Mouse (Mus musculus): ENCODE measurements at regions not wholly inside any gene's neighbourhood (a gene's known extent, or its start where the extent isn't known, plus 50 kb on each side); places are given as distances from the start of the nearest gene placed in this dataset.

DNA sequence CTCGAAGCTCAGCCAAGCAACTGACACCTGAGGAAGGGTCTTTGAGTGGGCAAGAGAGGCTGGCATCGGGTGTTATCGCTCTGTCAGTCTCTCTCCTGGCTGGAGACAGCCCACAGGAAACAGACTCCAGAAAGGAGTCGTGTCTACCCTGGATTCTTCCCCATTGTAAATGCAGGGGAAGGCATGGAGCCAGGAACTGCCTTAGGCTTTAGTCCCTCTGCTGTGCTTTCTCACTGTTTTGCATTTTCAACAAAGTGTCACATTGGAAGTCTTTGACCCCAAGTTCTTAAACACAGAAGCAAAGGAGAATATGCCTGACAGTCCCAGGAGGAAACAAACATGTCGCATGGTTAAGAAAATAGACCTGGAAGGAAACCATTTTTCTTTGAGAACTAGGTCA lies 480.4 kb upstream of the Atp11b start:
- Histone ChIP-seq H3K9ac (ENCODE audit: low read depth, low read length, severe bottlenecking) (no peak overlapping the region), H3K4me1 (ENCODE audit: control insufficient read depth, insufficient read depth, low read length) (no peaks in the 10 kb centered on the region), H3K27ac (replicated peaks; ENCODE audit: low read depth, low read length) (no peak overlapping the region), H3K4me3 (replicated peaks; ENCODE audit: low read length) (no peak overlapping the region), H3K27me3 (ENCODE audit: control insufficient read depth, insufficient read depth, low read length) (no peaks in the 10 kb centered on the region), H3K36me3 (ENCODE audit: control insufficient read depth, insufficient read depth, low read length) (no peaks in the 10 kb centered on the region), H3K4me2 (replicated peaks; ENCODE audit: low read depth, low read length, severe bottlenecking) (no peak overlapping the region), H3K9me3 (ENCODE audit: control insufficient read depth, low read length) (0 out of 2 replicates have a peak, but pooled peaks cover 5% of the 10 kb centered on the region)
- WGBS = 59% methylated on average over 5 of the region's 5 CpGs
- no peak for DNase-seq (ENCODE audit: low spot score)
- ATAC-seq (ENCODE audit: low FRiP score, low read depth) = no peak
- TF ChIP-seq POLR2A (IDR thresholded peaks at IDR 0.05; ENCODE audit: borderline replicate concordance, extremely low read depth, insufficient read depth, insufficient read length) = no peak

DNA sequence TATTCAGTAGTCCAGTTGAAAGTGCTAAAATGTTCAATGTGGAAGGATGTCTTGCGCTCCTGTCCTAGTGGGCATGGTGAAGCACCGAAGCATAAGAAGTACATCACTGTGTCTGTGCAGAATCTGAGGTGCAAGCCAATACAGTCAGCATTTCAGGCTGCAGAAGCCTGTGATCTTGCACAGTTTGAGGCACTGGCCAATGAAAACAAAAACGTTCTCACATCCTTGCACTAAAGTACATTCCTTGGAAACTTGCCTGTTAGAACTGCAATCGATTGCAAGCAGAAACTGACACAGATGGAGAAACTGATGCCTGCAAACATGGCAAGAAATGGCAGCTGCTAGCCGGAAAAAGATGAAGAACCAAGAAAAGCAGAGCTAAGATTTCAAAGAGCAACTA lies 472.9 kb upstream of the Atp11b start:
- no peak overlapping the region for H3K4me3 ChIP-seq (replicated peaks; ENCODE audit: low read length)
- H3K4me2 ChIP-seq (replicated peaks; ENCODE audit: low read depth, low read length, severe bottlenecking) = no peak overlapping the region
- H3K9ac ChIP-seq (ENCODE audit: low read depth, low read length, severe bottlenecking) = no peak overlapping the region
- H3K27ac ChIP-seq (replicated peaks; ENCODE audit: low read depth, low read length) = no peak overlapping the region
- H3K36me3 ChIP-seq (ENCODE audit: control insufficient read depth, insufficient read depth, low read length) = no peaks in the 10 kb centered on the region
- ATAC-seq (ENCODE audit: low FRiP score, low read depth) (no peak), DNase-seq (ENCODE audit: low spot score) (no peak)
- no peaks in the 10 kb centered on the region for H3K4me1 ChIP-seq (ENCODE audit: control insufficient read depth, insufficient read depth, low read length)
- no peaks in the 10 kb centered on the region for H3K27me3 ChIP-seq (ENCODE audit: control insufficient read depth, insufficient read depth, low read length)
- WGBS = 56% methylated on average over 5 of the region's 5 CpGs
- no peak for TF ChIP-seq POLR2A (IDR thresholded peaks at IDR 0.05; ENCODE audit: borderline replicate concordance, extremely low read depth, insufficient read depth, insufficient read length)
- H3K9me3 ChIP-seq (ENCODE audit: control insufficient read depth, low read length) = 0 out of 2 replicates have a peak, but pooled peaks cover 5% of the 10 kb centered on the region

DNA sequence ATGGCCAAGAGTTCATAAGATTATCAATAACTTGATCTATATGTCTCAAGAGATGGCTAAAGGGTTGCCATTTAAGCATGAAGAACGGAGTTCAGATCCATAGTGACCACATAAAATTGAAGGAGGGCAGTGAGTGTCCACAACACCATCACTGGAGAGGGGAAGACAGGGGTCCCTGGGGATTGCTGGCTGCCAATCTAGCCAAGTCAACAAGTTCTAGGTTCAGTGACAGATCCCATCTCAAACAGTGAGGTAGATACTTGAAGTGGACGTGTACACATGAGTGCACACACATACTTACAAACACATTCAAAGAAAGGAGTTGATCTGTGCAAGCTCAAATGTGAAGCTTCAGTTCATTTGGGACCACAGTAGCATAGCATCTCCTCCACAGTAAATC lies 471.8 kb upstream of the Atp11b start:
- Histone ChIP-seq H3K4me1 (ENCODE audit: control insufficient read depth, insufficient read depth, low read length) (no peaks in the 10 kb centered on the region), H3K36me3 (ENCODE audit: control insufficient read depth, insufficient read depth, low read length) (no peaks in the 10 kb centered on the region), H3K9me3 (ENCODE audit: control insufficient read depth, low read length) (no peaks in the 10 kb centered on the region), H3K9ac (ENCODE audit: low read depth, low read length, severe bottlenecking) (no peak overlapping the region), H3K27me3 (ENCODE audit: control insufficient read depth, insufficient read depth, low read length) (no peaks in the 10 kb centered on the region), H3K27ac (replicated peaks; ENCODE audit: low read depth, low read length) (no peak overlapping the region), H3K4me3 (replicated peaks; ENCODE audit: low read length) (no peak overlapping the region), H3K4me2 (replicated peaks; ENCODE audit: low read depth, low read length, severe bottlenecking) (no peak overlapping the region)
- WGBS = 93% methylated on average over 2 of the region's 2 CpGs
- DNase-seq (ENCODE audit: low spot score) = no peak
- no peak for ATAC-seq (ENCODE audit: low FRiP score, low read depth)
- TF ChIP-seq POLR2A (IDR thresholded peaks at IDR 0.05; ENCODE audit: borderline replicate concordance, extremely low read depth, insufficient read depth, insufficient read length) = no peak

DNA sequence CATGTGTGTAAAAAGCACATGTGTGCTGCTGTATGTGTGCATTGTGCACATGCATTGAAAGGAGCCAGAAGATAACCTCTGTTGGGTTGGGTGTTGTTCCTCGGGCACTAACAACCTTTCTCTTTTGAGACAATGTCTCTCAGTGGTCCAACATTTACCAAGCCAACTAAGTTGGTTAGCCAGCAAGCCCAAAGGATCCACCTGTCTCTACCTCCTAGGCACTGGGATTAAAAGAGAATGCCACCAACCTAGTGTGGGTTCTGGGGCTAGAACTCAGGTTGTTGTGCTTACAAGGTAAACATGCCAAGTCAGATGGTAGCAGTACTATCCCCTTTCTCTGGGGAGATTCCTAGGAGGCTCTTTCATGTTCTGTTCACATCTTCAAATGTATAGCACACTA lies 459.1 kb upstream of the Atp11b start:
- no peak for TF ChIP-seq POLR2A (IDR thresholded peaks at IDR 0.05; ENCODE audit: borderline replicate concordance, extremely low read depth, insufficient read depth, insufficient read length)
- H3K27me3 ChIP-seq (ENCODE audit: control insufficient read depth, insufficient read depth, low read length) = no peaks in the 10 kb centered on the region
- no peak for DNase-seq (ENCODE audit: low spot score)
- 95% methylated on average over 1 of the region's 1 CpGs for WGBS
- H3K4me2 ChIP-seq (replicated peaks; ENCODE audit: low read depth, low read length, severe bottlenecking) = no peak overlapping the region
- no peak for ATAC-seq (ENCODE audit: low FRiP score, low read depth)
- H3K27ac ChIP-seq (replicated peaks; ENCODE audit: low read depth, low read length) = no peak overlapping the region
- no peaks in the 10 kb centered on the region for H3K4me1 ChIP-seq (ENCODE audit: control insufficient read depth, insufficient read depth, low read length)
- no peak overlapping the region for H3K9ac ChIP-seq (ENCODE audit: low read depth, low read length, severe bottlenecking)
- H3K4me3 ChIP-seq (replicated peaks; ENCODE audit: low read length) = no peak overlapping the region
- H3K36me3 ChIP-seq (ENCODE audit: control insufficient read depth, insufficient read depth, low read length) = no peaks in the 10 kb centered on the region
- H3K9me3 ChIP-seq (ENCODE audit: control insufficient read depth, low read length) = no peaks in the 10 kb centered on the region

DNA sequence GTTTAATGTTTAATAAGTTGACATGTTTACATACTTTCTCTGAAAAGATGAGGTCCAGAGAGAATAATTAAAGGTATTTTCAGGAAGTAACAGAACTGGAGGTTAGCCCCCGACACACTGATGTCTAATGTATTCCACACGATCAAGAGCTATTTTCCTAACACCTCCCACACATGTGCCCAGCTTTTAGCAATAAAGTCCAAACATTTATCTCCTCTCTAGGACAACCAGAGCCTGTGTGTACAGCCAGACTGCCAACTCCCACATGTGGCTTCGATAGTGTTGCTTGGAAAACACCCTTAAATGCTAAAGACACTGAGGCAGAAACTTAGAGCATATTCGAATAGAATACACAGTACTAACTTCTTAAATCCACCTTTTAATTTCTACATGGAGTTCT lies 458.2 kb upstream of the Atp11b start:
- no peaks in the 10 kb centered on the region for H3K4me1 ChIP-seq (ENCODE audit: control insufficient read depth, insufficient read depth, low read length)
- ATAC-seq (ENCODE audit: low FRiP score, low read depth) = no peak
- no peak overlapping the region for H3K4me3 ChIP-seq (replicated peaks; ENCODE audit: low read length)
- 40% methylated on average over 4 of the region's 4 CpGs for WGBS
- no peak overlapping the region for H3K4me2 ChIP-seq (replicated peaks; ENCODE audit: low read depth, low read length, severe bottlenecking)
- H3K27me3 ChIP-seq (ENCODE audit: control insufficient read depth, insufficient read depth, low read length) = no peaks in the 10 kb centered on the region
- no peaks in the 10 kb centered on the region for H3K36me3 ChIP-seq (ENCODE audit: control insufficient read depth, insufficient read depth, low read length)
- no peak for DNase-seq (ENCODE audit: low spot score)
- no peak for TF ChIP-seq POLR2A (IDR thresholded peaks at IDR 0.05; ENCODE audit: borderline replicate concordance, extremely low read depth, insufficient read depth, insufficient read length)
- no peak overlapping the region for H3K9ac ChIP-seq (ENCODE audit: low read depth, low read length, severe bottlenecking)
- H3K27ac ChIP-seq (replicated peaks; ENCODE audit: low read depth, low read length) = no peak overlapping the region
- H3K9me3 ChIP-seq (ENCODE audit: control insufficient read depth, low read length) = no peaks in the 10 kb centered on the region

DNA sequence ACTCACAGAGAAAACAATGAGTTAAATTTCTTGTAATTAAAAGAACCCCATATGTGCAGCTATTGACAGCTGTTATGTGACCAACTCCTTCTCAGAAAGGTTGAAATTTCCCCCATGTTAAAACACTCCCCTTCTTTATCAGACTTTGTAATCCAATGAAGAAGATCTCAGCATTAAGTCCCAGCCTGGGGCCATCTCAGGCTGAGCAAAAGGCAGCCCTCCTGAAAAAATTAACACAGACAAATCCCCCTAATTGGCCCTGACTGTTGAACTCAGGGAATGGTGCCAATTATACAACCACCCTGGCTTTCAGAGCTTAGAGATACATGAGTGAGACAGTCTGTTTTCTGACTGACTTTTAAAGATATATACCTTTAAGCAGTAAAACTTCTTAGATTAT lies 454.9 kb upstream of the Atp11b start:
- no peak overlapping the region for H3K27ac ChIP-seq (replicated peaks; ENCODE audit: low read depth, low read length)
- no peaks in the 10 kb centered on the region for H3K36me3 ChIP-seq (ENCODE audit: control insufficient read depth, insufficient read depth, low read length)
- no peaks in the 10 kb centered on the region for H3K9me3 ChIP-seq (ENCODE audit: control insufficient read depth, low read length)
- no peak overlapping the region for H3K4me2 ChIP-seq (replicated peaks; ENCODE audit: low read depth, low read length, severe bottlenecking)
- H3K4me3 ChIP-seq (replicated peaks; ENCODE audit: low read length) = no peak overlapping the region
- TF ChIP-seq POLR2A (IDR thresholded peaks at IDR 0.05; ENCODE audit: borderline replicate concordance, extremely low read depth, insufficient read depth, insufficient read length) = no peak
- DNase-seq (ENCODE audit: low spot score) (no peak), ATAC-seq (ENCODE audit: low FRiP score, low read depth) (no peak)
- H3K9ac ChIP-seq (ENCODE audit: low read depth, low read length, severe bottlenecking) = no peak overlapping the region
- no peaks in the 10 kb centered on the region for H3K27me3 ChIP-seq (ENCODE audit: control insufficient read depth, insufficient read depth, low read length)
- no peaks in the 10 kb centered on the region for H3K4me1 ChIP-seq (ENCODE audit: control insufficient read depth, insufficient read depth, low read length)

All from limb, embryonic 14.5 days (tissue).